Mouse (Mus musculus): ENCODE measurements at regions not wholly inside any gene's neighbourhood (a gene's known extent, or its start where the extent isn't known, plus 50 kb on each side); places are given as distances from the start of the nearest gene placed in this dataset.

GRCm38 (mm10) chr14:46240046-46240800 is 139.0 kb upstream of the Gm15217 start:
- no peak for TF ChIP-seq CTCF (IDR thresholded peaks at IDR 0.05; ENCODE audit: low read depth)
- no peak for TF ChIP-seq EP300 (IDR thresholded peaks at IDR 0.05; ENCODE audit: low read depth)
